Mouse (Mus musculus): ENCODE measurements at regions not wholly inside any gene's neighbourhood (a gene's known extent, or its start where the extent isn't known, plus 50 kb on each side); places are given as distances from the start of the nearest gene placed in this dataset.

DNA sequence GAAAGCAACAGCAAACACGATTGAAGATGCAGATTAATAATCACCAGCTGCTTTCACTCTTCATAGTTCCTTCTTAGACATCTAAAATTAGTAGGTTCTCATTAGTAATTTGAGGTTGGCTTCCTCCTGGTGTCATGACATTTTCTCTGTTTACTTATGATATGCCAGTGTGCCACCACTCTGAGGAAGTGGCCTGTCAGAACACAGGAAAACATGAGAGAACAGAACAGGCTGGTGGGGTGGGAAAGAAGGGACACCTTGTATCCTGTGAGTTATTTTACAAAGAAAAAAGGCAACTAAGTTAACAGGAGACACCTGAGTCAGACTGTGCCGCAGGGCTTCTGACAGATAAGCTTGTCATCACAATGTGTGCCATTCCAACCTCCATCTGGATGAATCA lies 981.4 kb downstream of the Pdha2 start:
- no peak for TF ChIP-seq REST (IDR thresholded peaks at IDR 0.05; ENCODE audit: insufficient read depth, insufficient read length)
- no peak for TF ChIP-seq SRF (IDR thresholded peaks at IDR 0.05; ENCODE audit: control insufficient read depth, insufficient read length, low read depth)
- no peak for TF ChIP-seq POLR2A (IDR thresholded peaks at IDR 0.05; ENCODE audit: insufficient read length, low read depth)
- no peak for TF ChIP-seq MAX (IDR thresholded peaks at IDR 0.05; ENCODE audit: low read depth)
- TF ChIP-seq USF1 (IDR thresholded peaks at IDR 0.05; ENCODE audit: low read depth), result no peak
- TF ChIP-seq MYOG (IDR thresholded peaks at IDR 0.05; ENCODE audit: control insufficient read depth in 1 of 3, insufficient read depth in 1 of 3, insufficient read length in 2 of 3, low read depth in 2 of 3), result no peak
- TF ChIP-seq MYOD1 (IDR thresholded peaks at IDR 0.05; ENCODE audit: control insufficient read depth in 1 of 3, insufficient read length in 2 of 3, low read depth in 2 of 3), result no peak
- no peak for TF ChIP-seq E2F4 (IDR thresholded peaks at IDR 0.05; ENCODE audit: insufficient read depth)
- no peak for TF ChIP-seq TCF12 (IDR thresholded peaks at IDR 0.05; ENCODE audit: insufficient read depth, poor library complexity, severe bottlenecking)
- no peak for TF ChIP-seq TCF3 (IDR thresholded peaks at IDR 0.05; ENCODE audit: insufficient read length, low read depth)
- TF ChIP-seq POLR2AphosphoS2 (IDR thresholded peaks at IDR 0.05; ENCODE audit: insufficient read length, low read depth), result no peak
- TF ChIP-seq CEBPB (IDR thresholded peaks at IDR 0.05; ENCODE audit: insufficient read depth, poor library complexity, severe bottlenecking), result no peak
- H3K27me3 ChIP-seq (ENCODE audit: control insufficient read depth, insufficient read depth, insufficient read length), result no peaks in the 10 kb centered on the region

DNA sequence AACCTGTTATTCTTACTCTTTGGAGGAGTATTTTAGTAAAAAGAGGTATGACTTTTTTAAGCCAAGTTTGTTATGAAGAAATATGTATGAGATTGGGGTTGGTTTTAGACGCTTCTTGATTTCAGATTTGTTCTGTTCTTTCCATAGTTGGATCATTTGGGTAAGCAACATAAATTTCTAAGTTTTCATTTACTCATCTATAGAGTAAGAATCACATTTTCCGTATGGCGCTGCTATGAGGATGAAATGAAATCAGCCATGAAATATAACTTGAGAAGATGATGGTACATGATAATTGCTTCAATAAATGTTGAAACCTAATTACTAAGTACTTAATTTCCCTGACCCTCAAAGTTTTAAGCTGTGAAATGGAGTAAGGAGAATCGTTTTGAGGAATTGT lies 979.0 kb downstream of the Pdha2 start:
- Histone ChIP-seq H3K79me2 (ENCODE audit: control insufficient read depth, insufficient read depth) (no peaks in the 10 kb centered on the region), H3K4me2 (ENCODE audit: low read depth) (no peak overlapping the region), H3K36me3 (ENCODE audit: control insufficient read depth, insufficient read depth) (no peaks in the 10 kb centered on the region), H3ac (ENCODE audit: control insufficient read depth, insufficient read length) (no peak overlapping the region), H3K4me3 (no peak overlapping the region), H3K27me3 (ENCODE audit: control insufficient read depth, insufficient read depth, insufficient read length) (no peaks in the 10 kb centered on the region)
- TF ChIP-seq MAX (IDR thresholded peaks at IDR 0.05; ENCODE audit: low read depth) (no peak), TCF12 (IDR thresholded peaks at IDR 0.05; ENCODE audit: insufficient read depth, poor library complexity, severe bottlenecking) (no peak), REST (IDR thresholded peaks at IDR 0.05; ENCODE audit: insufficient read depth, insufficient read length) (no peak), SRF (IDR thresholded peaks at IDR 0.05; ENCODE audit: control insufficient read depth, insufficient read length, low read depth) (no peak), POLR2AphosphoS2 (IDR thresholded peaks at IDR 0.05; ENCODE audit: insufficient read length, low read depth) (no peak), E2F4 (IDR thresholded peaks at IDR 0.05; ENCODE audit: insufficient read depth) (no peak), CEBPB (IDR thresholded peaks at IDR 0.05; ENCODE audit: insufficient read depth, poor library complexity, severe bottlenecking) (no peak), POLR2A (IDR thresholded peaks at IDR 0.05; ENCODE audit: insufficient read length, low read depth) (no peak), MYOG (IDR thresholded peaks at IDR 0.05; ENCODE audit: control insufficient read depth in 1 of 3, insufficient read depth in 1 of 3, insufficient read length in 2 of 3, low read depth in 2 of 3) (no peak), USF1 (IDR thresholded peaks at IDR 0.05; ENCODE audit: low read depth) (no peak), TCF3 (IDR thresholded peaks at IDR 0.05; ENCODE audit: insufficient read length, low read depth) (no peak), MYOD1 (IDR thresholded peaks at IDR 0.05; ENCODE audit: control insufficient read depth in 1 of 3, insufficient read length in 2 of 3, low read depth in 2 of 3) (no peak)

More for the DNA sequence above, 981.4 kb downstream of the Pdha2 start:
- no peaks in the 10 kb centered on the region for H3K36me3 ChIP-seq (ENCODE audit: control insufficient read depth, insufficient read depth)
- no peak overlapping the region for H3K4me3 ChIP-seq
- no peaks in the 10 kb centered on the region for H3K79me2 ChIP-seq (ENCODE audit: control insufficient read depth, insufficient read depth)
- H3ac ChIP-seq (ENCODE audit: control insufficient read depth, insufficient read length), result no peak overlapping the region
- no peak overlapping the region for H3K4me2 ChIP-seq (ENCODE audit: low read depth)

DNA sequence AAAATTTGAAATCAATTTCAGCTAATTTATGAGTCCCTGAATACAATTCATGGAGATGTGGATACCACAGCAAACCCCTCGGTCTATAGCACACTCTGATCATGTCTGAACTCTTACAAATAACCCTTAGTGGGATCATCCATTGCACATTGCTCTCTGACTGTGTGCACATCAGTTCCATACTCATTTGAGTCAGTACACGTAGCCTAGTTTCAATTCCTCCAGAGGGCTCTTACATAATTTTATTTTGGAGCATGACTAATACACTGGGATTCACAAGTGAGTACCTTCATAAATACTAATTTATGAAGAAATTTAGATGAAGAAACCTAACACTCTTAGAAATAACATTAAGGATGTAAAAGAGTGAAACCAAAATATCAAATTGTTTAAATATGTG lies 978.3 kb downstream of the Pdha2 start:
- no peak overlapping the region for H3K4me2 ChIP-seq (ENCODE audit: low read depth)
- no peak for TF ChIP-seq TCF12 (IDR thresholded peaks at IDR 0.05; ENCODE audit: insufficient read depth, poor library complexity, severe bottlenecking)
- TF ChIP-seq POLR2A (IDR thresholded peaks at IDR 0.05; ENCODE audit: insufficient read length, low read depth), result no peak
- no peak for TF ChIP-seq TCF3 (IDR thresholded peaks at IDR 0.05; ENCODE audit: insufficient read length, low read depth)
- TF ChIP-seq MAX (IDR thresholded peaks at IDR 0.05; ENCODE audit: low read depth), result no peak
- no peak for TF ChIP-seq CEBPB (IDR thresholded peaks at IDR 0.05; ENCODE audit: insufficient read depth, poor library complexity, severe bottlenecking)
- no peak for TF ChIP-seq REST (IDR thresholded peaks at IDR 0.05; ENCODE audit: insufficient read depth, insufficient read length)
- TF ChIP-seq MYOD1 (IDR thresholded peaks at IDR 0.05; ENCODE audit: control insufficient read depth in 1 of 3, insufficient read length in 2 of 3, low read depth in 2 of 3), result no peak
- no peak for TF ChIP-seq POLR2AphosphoS2 (IDR thresholded peaks at IDR 0.05; ENCODE audit: insufficient read length, low read depth)
- no peak for TF ChIP-seq USF1 (IDR thresholded peaks at IDR 0.05; ENCODE audit: low read depth)
- no peak for TF ChIP-seq E2F4 (IDR thresholded peaks at IDR 0.05; ENCODE audit: insufficient read depth)
- no peak for TF ChIP-seq MYOG (IDR thresholded peaks at IDR 0.05; ENCODE audit: control insufficient read depth in 1 of 3, insufficient read depth in 1 of 3, insufficient read length in 2 of 3, low read depth in 2 of 3)
- TF ChIP-seq SRF (IDR thresholded peaks at IDR 0.05; ENCODE audit: control insufficient read depth, insufficient read length, low read depth), result no peak
- H3ac ChIP-seq (ENCODE audit: control insufficient read depth, insufficient read length), result no peak overlapping the region
- no peak overlapping the region for H3K4me3 ChIP-seq
- no peaks in the 10 kb centered on the region for H3K36me3 ChIP-seq (ENCODE audit: control insufficient read depth, insufficient read depth)
- no peaks in the 10 kb centered on the region for H3K27me3 ChIP-seq (ENCODE audit: control insufficient read depth, insufficient read depth, insufficient read length)
- H3K79me2 ChIP-seq (ENCODE audit: control insufficient read depth, insufficient read depth), result no peaks in the 10 kb centered on the region

DNA sequence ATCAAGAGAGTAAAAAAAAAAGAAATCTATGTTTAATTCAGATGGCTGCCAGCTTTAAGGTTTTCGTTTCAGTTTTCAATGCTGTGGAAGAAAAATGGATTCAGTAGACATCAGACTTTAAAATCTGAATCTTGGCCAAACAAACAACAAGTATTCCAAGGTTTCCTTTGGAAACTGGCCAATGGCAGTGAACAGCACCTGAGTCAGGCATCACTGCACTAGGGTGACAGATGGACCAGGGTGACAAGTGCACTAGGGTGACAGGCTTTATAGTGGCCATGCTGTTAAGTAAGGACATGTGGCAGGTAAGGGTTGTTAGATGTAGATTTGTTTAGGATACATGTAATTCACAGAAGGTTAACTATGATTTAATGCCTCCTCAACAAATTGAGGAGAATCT lies 972.9 kb downstream of the Pdha2 start:
- Histone ChIP-seq H3K27me3 (ENCODE audit: control insufficient read depth, insufficient read depth, insufficient read length) (no peaks in the 10 kb centered on the region), H3K36me3 (ENCODE audit: control insufficient read depth, insufficient read depth) (no peaks in the 10 kb centered on the region), H3K79me2 (ENCODE audit: control insufficient read depth, insufficient read depth) (no peaks in the 10 kb centered on the region), H3K4me2 (ENCODE audit: low read depth) (no peak overlapping the region), H3K4me3 (no peak overlapping the region), H3ac (ENCODE audit: control insufficient read depth, insufficient read length) (no peak overlapping the region)
- TF ChIP-seq MYOG (IDR thresholded peaks at IDR 0.05; ENCODE audit: control insufficient read depth in 1 of 3, insufficient read depth in 1 of 3, insufficient read length in 2 of 3, low read depth in 2 of 3) (no peak), CEBPB (IDR thresholded peaks at IDR 0.05; ENCODE audit: insufficient read depth, poor library complexity, severe bottlenecking) (no peak), SRF (IDR thresholded peaks at IDR 0.05; ENCODE audit: control insufficient read depth, insufficient read length, low read depth) (no peak), POLR2AphosphoS2 (IDR thresholded peaks at IDR 0.05; ENCODE audit: insufficient read length, low read depth) (no peak), POLR2A (IDR thresholded peaks at IDR 0.05; ENCODE audit: insufficient read length, low read depth) (no peak), E2F4 (IDR thresholded peaks at IDR 0.05; ENCODE audit: insufficient read depth) (no peak), MYOD1 (IDR thresholded peaks at IDR 0.05; ENCODE audit: control insufficient read depth in 1 of 3, insufficient read length in 2 of 3, low read depth in 2 of 3) (no peak), TCF3 (IDR thresholded peaks at IDR 0.05; ENCODE audit: insufficient read length, low read depth) (no peak), MAX (IDR thresholded peaks at IDR 0.05; ENCODE audit: low read depth) (no peak), TCF12 (IDR thresholded peaks at IDR 0.05; ENCODE audit: insufficient read depth, poor library complexity, severe bottlenecking) (no peak), USF1 (IDR thresholded peaks at IDR 0.05; ENCODE audit: low read depth) (no peak)
